Mouse (Mus musculus): Measurements from ENCODE around the gene Ankrd52. TPM values are rescaled to one million over a fixed set of nuclear protein-coding genes. Genes with fewer than 3 reads are reported as not detected.

The Ankrd52 gene
- polyA plus RNA-seq, 1 experiment from 2014 or later = 13.1 TPM

- DNase-seq (ENCODE audit: extremely low spot score, low spot score) = no peak
- Histone ChIP-seq H3K27ac (no peak overlapping the region), H3K27me3 (ENCODE audit: poor library complexity, severe bottlenecking) (no peaks in the 10 kb centered on the region), H3K4me3 (no peak overlapping the region), H3K36me3 (replicated peaks) (peaks cover 57% of the 10 kb centered on the region), H3K9me3 (no peaks in the 10 kb centered on the region), H3K4me1 (peaks cover 10% of the 10 kb centered on the region)
- 82% methylated on average over 7 of the region's 7 CpGs for WGBS
These were observed 32.2 kb upstream of the Ankrd52 start for GRCm38 (mm10) chr10:128344568-128345275.

- Histone ChIP-seq H3K36me3 (replicated peaks) (peaks cover 64% of the 10 kb centered on the region), H3K27me3 (ENCODE audit: poor library complexity, severe bottlenecking) (no peaks in the 10 kb centered on the region), H3K4me1 (peaks cover 8% of the 10 kb centered on the region), H3K9me3 (no peaks in the 10 kb centered on the region), H3K27ac (no peak overlapping the region), H3K4me3 (no peak overlapping the region)
- WGBS = 94% methylated on average over 8 of the region's 8 CpGs
- no peak for DNase-seq (ENCODE audit: extremely low spot score, low spot score)
These were observed 29.4 kb upstream of the Ankrd52 start for GRCm38 (mm10) chr10:128347541-128347940.

- no peak overlapping the region for H3K27ac ChIP-seq
- DNase-seq (ENCODE audit: extremely low spot score, low spot score) = no peak
- H3K27me3 ChIP-seq (ENCODE audit: poor library complexity, severe bottlenecking) = no peaks in the 10 kb centered on the region
- WGBS = 54% methylated on average over 2 of the region's 2 CpGs
- no peak overlapping the region for H3K4me3 ChIP-seq
- H3K9me3 ChIP-seq = no peaks in the 10 kb centered on the region
- no peaks in the 10 kb centered on the region for H3K4me1 ChIP-seq
- H3K36me3 ChIP-seq (replicated peaks) = peaks cover 98% of the 10 kb centered on the region
These were observed 18.1 kb upstream of the Ankrd52 start for GRCm38 (mm10) chr10:128358796-128359195.

DNA sequence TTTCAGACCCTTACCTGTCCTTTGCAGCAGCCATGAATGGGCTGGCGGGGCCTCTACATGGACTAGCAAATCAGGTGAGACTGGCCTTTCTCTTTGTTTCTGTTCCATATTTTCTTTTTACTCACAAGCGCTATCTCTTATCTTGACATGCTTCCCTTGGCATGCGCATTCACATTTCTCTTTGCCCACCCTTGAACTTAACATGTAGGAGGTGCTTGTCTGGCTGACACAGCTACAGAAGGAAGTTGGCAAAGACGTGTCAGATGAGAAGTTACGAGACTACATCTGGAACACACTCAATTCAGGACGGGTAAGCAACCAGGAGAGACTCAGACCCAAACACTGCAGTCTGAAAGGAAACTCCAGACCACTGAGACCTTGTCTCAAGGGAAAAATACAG lies 17.7 kb upstream of the Ankrd52 start:
- Histone ChIP-seq H3K27me3 (ENCODE audit: poor library complexity, severe bottlenecking) (no peaks in the 10 kb centered on the region), H3K9me3 (no peaks in the 10 kb centered on the region), H3K27ac (no peak overlapping the region), H3K4me1 (no peaks in the 10 kb centered on the region), H3K4me3 (no peak overlapping the region), H3K36me3 (replicated peaks) (peaks cover 98% of the 10 kb centered on the region)
- no peak for DNase-seq (ENCODE audit: extremely low spot score, low spot score)
- 93% methylated on average over 6 of the region's 6 CpGs for WGBS

- H3K4me1 ChIP-seq = no peaks in the 10 kb centered on the region
- H3K4me3 ChIP-seq = no peak overlapping the region
- H3K9me3 ChIP-seq = no peaks in the 10 kb centered on the region
- H3K27me3 ChIP-seq (ENCODE audit: poor library complexity, severe bottlenecking) = no peaks in the 10 kb centered on the region
- peaks cover 95% of the 10 kb centered on the region for H3K36me3 ChIP-seq (replicated peaks)
- WGBS = 95% methylated on average over 6 of the region's 6 CpGs
- H3K27ac ChIP-seq = no peak overlapping the region
- DNase-seq (ENCODE audit: extremely low spot score, low spot score) = no peak
These were observed 15.1 kb upstream of the Ankrd52 start for GRCm38 (mm10) chr10:128361836-128362235.

DNA sequence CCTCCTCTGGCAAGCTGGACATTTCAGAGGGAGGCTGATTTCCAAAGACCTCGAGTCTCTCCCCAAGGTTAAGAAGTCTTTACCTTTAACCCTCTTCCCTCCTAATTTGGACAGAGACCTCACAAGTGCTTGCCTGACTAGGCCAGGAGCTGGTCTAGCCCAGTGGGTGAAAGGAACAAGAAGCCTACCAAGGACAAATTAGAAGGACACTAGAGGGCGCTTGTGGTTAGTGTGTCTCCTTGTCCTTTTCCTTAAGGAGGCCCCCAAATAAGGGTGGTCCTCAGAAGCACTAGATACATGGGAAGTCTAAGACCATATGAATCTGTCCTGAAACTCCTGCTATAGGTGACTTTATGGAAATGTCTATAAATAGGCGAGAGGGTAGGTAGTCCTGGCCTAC lies 14.3 kb upstream of the Ankrd52 start:
- peaks cover 88% of the 10 kb centered on the region for H3K36me3 ChIP-seq (replicated peaks)
- H3K27ac ChIP-seq = no peak overlapping the region
- DNase-seq (ENCODE audit: extremely low spot score, low spot score) = no peak
- 60% methylated on average over 3 of the region's 3 CpGs for WGBS
- no peak overlapping the region for H3K4me3 ChIP-seq
- no peaks in the 10 kb centered on the region for H3K27me3 ChIP-seq (ENCODE audit: poor library complexity, severe bottlenecking)
- peaks cover 4% of the 10 kb centered on the region for H3K4me1 ChIP-seq
- no peaks in the 10 kb centered on the region for H3K9me3 ChIP-seq

DNA sequence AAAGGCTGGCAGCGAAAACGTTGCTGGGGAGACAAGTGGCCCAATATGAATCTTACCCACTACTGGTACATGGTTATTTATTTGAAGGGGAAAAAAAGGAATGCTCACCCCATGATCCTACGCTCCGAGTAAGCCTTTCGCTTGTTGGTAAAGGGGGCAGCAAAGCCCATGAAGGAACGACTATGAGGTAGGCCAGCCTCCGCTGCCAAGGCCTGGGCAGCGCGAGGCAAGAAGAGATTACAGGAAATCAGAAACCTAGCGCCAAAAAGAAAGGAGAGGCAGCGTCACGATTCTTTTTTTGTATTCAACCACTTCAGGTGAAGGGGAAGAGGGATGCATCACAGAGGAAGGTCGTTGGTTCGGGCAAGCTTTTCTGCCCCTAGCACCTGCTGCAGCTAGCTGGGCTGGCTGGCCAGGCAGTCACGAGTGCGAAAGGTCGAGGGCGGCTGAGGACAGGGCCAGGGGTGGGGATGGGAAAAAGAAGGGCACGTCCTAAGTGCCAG lies 9.0 kb upstream of the Ankrd52 start:
- DNase-seq (ENCODE audit: extremely low spot score, low spot score) = no peak
- Histone ChIP-seq H3K4me1 (peaks cover 21% of the 10 kb centered on the region), H3K27ac (peak overlapping the region; percentile 88), H3K4me3 (peak overlapping the region; percentile 75), H3K27me3 (ENCODE audit: poor library complexity, severe bottlenecking) (no peaks in the 10 kb centered on the region), H3K9me3 (no peaks in the 10 kb centered on the region), H3K36me3 (replicated peaks) (peaks cover 34% of the 10 kb centered on the region)
- WGBS = 18% methylated on average over 19 of the region's 19 CpGs

- H3K27ac ChIP-seq = peak within 1 kb of the TSS; percentile 88
- no peaks in the 10 kb centered on the region for H3K27me3 ChIP-seq (ENCODE audit: poor library complexity, severe bottlenecking)
- DNase-seq (ENCODE audit: extremely low spot score, low spot score) = peak; percentile 91
- peaks cover 21% of the 10 kb centered on the region for H3K4me1 ChIP-seq
- H3K4me3 ChIP-seq = peak within 1 kb of the TSS; percentile 75
- peaks cover 27% of the 10 kb centered on the region for H3K36me3 ChIP-seq (replicated peaks)
- under 1% methylated on average over 83 of the region's 87 CpGs for WGBS
- no peaks in the 10 kb centered on the region for H3K9me3 ChIP-seq
These were observed 8.3 kb upstream of the Ankrd52 start, which contains the start of gene Coq10a for GRCm38 (mm10) chr10:128368402-128369217. Gene Coq10a (minus strand): TSS chr10:128368997.

GRCm38 (mm10) chr10:128369218-128369543 lies 7.7 kb upstream of the Ankrd52 start:
- WGBS = 8% methylated on average over 9 of the region's 9 CpGs
- Histone ChIP-seq H3K36me3 (replicated peaks) (peaks cover 22% of the 10 kb centered on the region), H3K27ac (peak overlapping the region; percentile 88), H3K4me3 (peak overlapping the region; percentile 75), H3K27me3 (ENCODE audit: poor library complexity, severe bottlenecking) (no peaks in the 10 kb centered on the region), H3K4me1 (peaks cover 21% of the 10 kb centered on the region), H3K9me3 (no peaks in the 10 kb centered on the region)
- no peak for DNase-seq (ENCODE audit: extremely low spot score, low spot score)

DNA sequence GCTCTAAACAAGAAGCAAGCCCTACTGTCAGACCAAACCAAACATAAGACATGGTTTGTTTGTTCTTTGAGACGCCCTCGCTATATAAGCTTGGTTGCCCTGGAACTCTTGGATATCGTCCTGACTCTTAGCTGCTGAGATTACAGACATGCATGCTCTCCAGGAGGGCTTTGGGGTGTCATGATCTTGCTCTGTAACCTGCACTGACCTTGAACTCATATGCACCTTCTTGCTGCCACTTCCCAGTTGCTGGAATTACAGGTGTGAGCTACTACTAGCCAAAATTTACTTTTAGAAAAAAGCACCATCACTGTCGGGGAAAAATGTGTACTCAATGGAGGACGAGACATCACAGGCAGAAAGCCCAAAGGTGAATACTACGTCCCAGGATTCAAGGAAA lies 7.3 kb upstream of the Ankrd52 start:
- no peaks in the 10 kb centered on the region for H3K27me3 ChIP-seq (ENCODE audit: poor library complexity, severe bottlenecking)
- DNase-seq (ENCODE audit: extremely low spot score, low spot score) = no peak
- no peaks in the 10 kb centered on the region for H3K9me3 ChIP-seq
- H3K4me1 ChIP-seq = peaks cover 21% of the 10 kb centered on the region
- H3K36me3 ChIP-seq (replicated peaks) = peaks cover 17% of the 10 kb centered on the region
- H3K27ac ChIP-seq = peak overlapping the region; percentile 88
- 83% methylated on average over 6 of the region's 6 CpGs for WGBS
- H3K4me3 ChIP-seq = peak overlapping the region; percentile 75

GRCm38 (mm10) chr10:128370021-128370420 lies 6.9 kb upstream of the Ankrd52 start:
- DNase-seq (ENCODE audit: extremely low spot score, low spot score) = no peak
- H3K9me3 ChIP-seq = no peaks in the 10 kb centered on the region
- H3K27me3 ChIP-seq (ENCODE audit: poor library complexity, severe bottlenecking) = no peaks in the 10 kb centered on the region
- H3K36me3 ChIP-seq (replicated peaks) = peaks cover 13% of the 10 kb centered on the region
- H3K4me1 ChIP-seq = peaks cover 21% of the 10 kb centered on the region
- 71% methylated on average over 5 of the region's 6 CpGs for WGBS
- no peak overlapping the region for H3K27ac ChIP-seq
- H3K4me3 ChIP-seq = no peak overlapping the region

GRCm38 (mm10) chr10:128370601-128371000 lies 6.3 kb upstream of the Ankrd52 start:
- Histone ChIP-seq H3K27ac (no peak overlapping the region), H3K4me3 (no peak overlapping the region), H3K4me1 (peaks cover 21% of the 10 kb centered on the region), H3K27me3 (ENCODE audit: poor library complexity, severe bottlenecking) (no peaks in the 10 kb centered on the region), H3K36me3 (replicated peaks) (peaks cover 7% of the 10 kb centered on the region), H3K9me3 (no peaks in the 10 kb centered on the region)
- no peak for DNase-seq (ENCODE audit: extremely low spot score, low spot score)
- WGBS = 60% methylated on average over 4 of the region's 4 CpGs

DNA sequence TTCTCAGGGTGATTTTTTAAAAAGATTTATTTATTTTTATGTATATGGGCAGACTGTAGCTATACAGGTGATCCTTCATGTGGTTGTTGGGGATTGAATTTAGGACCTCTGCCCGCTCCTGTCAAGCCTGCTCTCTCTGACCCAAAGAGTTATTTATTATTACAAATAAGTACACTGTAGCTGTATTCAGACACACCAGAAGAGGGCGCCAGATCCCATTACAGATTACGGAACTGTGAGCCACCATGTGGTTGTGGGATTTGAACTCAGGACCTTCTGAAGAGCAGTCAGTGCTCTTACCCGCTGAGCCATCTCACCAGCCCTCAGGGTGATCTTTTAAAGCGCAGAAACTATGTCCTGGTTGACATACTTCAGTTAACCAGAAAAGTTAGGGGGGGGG lies 4.8 kb upstream of the Ankrd52 start:
- Histone ChIP-seq H3K4me3 (no peak overlapping the region), H3K36me3 (replicated peaks) (no peaks in the 10 kb centered on the region), H3K9me3 (no peaks in the 10 kb centered on the region), H3K4me1 (peaks cover 33% of the 10 kb centered on the region), H3K27me3 (ENCODE audit: poor library complexity, severe bottlenecking) (no peaks in the 10 kb centered on the region), H3K27ac (no peak overlapping the region)
- DNase-seq (ENCODE audit: extremely low spot score, low spot score) = no peak
- WGBS = 82% methylated on average over 5 of the region's 5 CpGs
